Mouse (Mus musculus): Measurements from ENCODE around the gene Hist1h2aa.

Gene Hist1h2aa

GRCm38 (mm10) chr13:23934211-23934520 is at the start of gene Hist1h2aa:
Gene Hist1h2aa, plus strand, starts transcription at chr13:23934462.
- DNase-seq = no peak

GRCm38 (mm10) chr13:23885540-23885939 is 48.7 kb upstream of the Hist1h2aa start:
- peak; percentile 25 to 40 for DNase-seq

- no peak for DNase-seq
These were observed 47.1 kb upstream of the Hist1h2aa start for GRCm38 (mm10) chr13:23887026-23887725.

GRCm38 (mm10) chr13:23889011-23889605 is 45.2 kb upstream of the Hist1h2aa start:
- peak; percentile 13 to 31 for DNase-seq

DNA sequence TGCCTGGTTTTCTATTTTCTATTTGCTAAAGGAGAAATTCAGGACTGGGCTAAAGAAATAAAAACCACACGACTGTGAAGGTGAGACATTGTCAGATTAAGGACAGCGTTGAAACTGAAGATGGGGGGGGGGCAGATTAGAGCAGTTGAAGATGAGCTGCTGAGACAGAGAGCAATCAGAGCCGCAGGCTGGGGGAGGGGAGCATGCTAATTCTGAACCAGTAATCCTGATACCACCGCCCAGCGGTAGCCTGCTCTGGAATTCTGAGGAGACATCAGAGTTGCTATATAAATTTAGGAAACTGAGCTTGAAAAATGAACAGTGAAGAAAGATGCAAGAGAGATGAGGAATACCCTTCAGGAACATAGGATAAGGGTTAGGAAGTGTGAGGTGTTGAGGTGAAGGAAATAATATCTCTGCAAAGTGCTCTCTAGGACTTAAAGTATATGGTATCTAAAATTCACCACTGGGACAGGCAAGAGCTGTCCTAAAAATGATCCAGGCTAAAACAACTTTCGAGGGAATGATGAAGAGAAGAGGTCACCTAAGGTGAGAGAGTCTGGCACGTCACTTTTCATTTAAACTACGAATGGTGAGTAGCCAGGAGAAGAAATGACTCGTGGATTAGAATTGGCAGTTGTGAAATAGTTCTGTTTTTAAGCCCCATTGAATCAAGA is 41.5 kb upstream of the Hist1h2aa start:
- DNase-seq = no peak

DNA sequence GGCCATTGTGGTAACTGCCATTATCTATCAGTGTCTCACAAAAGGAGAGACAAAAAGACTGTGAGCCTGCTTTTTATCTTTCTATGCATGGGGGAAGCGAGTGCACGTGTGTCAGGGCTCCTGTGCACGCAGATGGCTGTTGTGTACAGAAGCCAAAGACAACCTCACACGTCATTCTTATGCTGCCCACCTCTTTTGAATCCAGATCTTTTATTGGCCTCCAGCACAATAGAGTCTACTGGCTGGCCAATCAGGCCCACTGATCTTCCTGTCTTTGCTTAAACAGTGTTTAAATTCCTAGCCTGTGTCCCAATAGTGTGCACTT is 41.0 kb upstream of the Hist1h2aa start:
- DNase-seq = no peak

GRCm38 (mm10) chr13:23898242-23898641 is 36.0 kb upstream of the Hist1h2aa start:
- peak; percentile 16 to 40 for DNase-seq

DNA sequence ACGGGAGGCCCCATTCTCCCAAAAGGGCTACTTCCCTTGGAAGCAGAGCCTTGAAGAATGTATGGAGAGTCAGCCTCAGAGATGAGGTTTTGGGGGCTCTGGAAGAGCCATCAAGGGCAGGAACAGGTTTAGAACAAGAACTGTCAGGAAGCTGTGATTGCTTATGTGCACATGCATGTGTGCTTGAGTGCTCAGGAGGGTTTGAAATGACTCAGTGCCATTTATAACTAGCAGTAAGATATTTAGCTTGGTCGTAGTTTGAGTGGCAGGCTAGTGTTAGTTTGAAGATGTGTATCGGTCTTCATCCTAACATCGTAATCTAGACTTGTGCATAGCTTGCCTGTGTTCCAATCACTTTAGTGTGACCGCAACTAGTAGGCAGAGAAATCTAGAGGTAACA is 27.4 kb upstream of the Hist1h2aa start:
- no peak for DNase-seq

- DNase-seq = no peak
These were observed 24.1 kb upstream of the Hist1h2aa start for GRCm38 (mm10) chr13:23910121-23910520.

DNA sequence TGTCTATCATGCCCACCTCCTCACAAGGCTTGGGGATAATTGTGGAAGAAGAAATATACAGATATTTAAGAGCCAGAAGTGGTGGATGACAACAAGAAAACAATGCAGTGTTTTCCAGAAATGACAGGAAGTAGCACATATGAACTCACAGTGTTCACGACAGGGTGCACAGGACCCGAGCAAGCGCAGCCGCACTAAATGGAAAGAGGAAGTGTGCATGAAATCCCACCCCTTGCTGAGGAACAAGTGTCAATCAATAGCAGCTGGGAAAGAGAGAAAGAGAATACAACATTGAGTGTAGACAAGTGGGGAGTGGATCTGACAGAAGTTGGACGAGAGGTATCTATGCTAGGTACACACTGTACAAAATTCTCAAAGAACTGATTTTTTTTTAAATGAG is 22.9 kb upstream of the Hist1h2aa start:
- DNase-seq = no peak

DNA sequence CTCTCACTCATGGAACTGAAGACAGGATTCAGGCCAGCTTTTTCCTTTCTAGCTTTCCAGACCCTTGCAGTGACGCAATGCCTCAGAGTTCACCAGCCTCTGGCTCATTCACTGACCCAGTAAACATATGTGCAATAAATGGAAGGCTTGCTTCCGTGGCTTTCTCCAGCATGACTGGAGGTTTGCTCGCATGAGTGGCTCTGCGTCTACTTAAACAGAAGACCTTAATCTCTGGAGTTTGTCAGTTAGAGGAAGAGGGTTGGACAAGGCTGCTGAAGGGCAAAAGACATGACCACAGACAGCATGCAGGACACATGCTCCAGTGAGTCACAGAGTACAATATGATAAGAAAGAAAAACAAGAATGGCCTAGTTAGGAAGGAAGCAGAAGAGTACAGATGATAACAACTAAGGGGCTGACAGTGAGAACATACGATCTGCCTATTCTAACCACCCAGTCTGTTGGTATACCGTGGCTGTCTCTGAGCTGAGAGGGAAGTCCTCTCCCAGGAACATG is 20.4 kb upstream of the Hist1h2aa start:
- DNase-seq = peak; percentile 46 to 59

DNA sequence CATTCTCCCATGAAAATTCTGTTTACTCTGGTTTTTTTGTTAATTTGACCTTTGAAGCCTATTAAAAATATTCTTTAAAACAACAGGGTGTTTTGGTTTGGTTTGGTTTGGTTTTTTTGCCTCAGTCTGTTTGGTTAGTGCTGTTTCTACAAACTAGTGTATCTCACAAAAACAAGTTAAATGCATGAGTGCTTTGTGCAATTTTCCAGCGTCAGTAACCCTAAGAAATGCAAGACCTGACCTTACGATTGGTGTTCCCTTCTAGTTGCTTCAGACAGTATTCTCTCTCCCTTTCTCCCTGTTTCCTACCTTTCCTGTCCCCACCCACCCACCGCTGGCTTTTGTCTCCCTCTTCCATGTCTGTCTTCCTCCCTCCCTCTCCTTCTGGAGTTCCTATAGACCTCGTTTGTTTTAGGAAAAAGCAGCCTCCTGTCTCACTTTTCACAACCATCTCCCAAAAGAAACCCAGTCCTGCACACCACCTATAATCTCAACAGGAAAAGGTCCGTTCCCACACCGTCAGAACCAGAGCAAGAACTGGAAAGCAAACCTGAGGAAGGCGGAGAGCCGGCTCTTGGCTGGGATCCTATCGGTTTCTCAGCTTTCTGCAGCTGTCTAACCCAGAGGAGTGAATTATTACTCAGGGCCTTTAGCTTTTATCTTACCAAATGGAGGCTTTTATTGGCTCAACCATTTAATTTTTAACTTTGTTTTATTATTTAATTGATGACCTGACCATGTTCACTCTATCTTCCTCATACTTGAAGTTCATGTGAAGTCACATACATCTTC is 19.7 kb upstream of the Hist1h2aa start, which contains the start of gene Slc17a4:
TSS of gene Slc17a4 (minus strand) at position 634 of the 792 bp plus-strand sequence.
- DNase-seq = peak; percentile 41 to 61

DNA sequence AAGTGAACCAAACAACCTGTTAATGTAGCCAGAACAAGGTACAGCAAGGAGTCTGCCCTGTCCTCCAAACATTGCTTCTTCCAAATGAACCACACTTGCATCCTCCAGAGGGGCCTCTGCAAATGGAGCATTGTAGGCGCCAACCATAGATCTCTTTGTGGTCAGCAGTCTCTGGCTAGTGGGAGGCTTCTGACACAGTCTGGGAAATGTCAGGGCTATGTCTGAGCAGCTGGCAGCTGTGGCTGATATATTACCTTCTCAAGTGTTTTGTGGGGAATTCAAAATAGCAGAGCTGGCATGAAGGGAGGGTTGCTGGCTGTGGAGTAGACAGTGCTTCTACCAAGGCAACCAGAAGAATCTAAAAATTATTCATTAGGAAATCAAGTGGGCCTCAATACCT is 18.1 kb upstream of the Hist1h2aa start:
- peak in 1 of 2 experiments; percentile 7 for DNase-seq

DNA sequence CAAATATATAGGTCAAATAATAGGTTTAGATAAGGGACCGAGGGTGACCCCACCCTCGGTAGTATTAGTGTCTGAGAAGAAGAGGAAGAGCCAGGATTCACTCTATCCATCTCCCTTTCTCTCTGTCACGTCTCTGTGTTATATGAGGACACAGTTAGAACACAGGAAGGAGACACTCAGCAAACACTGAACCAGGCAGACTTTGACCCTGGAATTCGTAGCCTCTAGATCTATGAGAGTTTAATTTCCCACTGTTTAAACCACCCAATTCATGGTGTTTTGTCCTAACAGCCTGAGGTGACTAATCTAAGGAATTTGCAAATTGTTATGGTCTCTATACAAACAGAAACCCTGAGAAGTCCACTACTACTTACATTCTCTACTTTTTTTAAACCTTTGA is 16.6 kb upstream of the Hist1h2aa start:
- no peak for DNase-seq

DNA sequence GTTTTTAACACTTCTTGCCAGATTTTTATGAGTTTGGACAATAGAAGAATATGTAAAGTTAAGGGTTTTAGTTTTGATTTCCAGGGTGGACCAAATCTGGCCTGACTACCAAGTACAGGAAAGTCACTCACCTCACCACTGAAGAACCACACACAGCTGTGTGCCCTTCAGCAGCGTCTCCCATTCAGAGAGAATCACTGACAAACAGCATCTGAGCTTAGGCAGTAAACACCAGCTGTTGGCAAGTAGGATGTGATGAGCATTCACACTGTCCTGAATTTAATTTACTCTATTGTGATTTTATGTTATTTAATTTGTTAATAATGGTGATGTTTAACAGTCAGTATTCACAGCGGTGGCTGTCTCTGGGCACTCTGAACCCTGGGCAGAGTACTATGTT is 8.5 kb upstream of the Hist1h2aa start:
- no peak for DNase-seq

DNA sequence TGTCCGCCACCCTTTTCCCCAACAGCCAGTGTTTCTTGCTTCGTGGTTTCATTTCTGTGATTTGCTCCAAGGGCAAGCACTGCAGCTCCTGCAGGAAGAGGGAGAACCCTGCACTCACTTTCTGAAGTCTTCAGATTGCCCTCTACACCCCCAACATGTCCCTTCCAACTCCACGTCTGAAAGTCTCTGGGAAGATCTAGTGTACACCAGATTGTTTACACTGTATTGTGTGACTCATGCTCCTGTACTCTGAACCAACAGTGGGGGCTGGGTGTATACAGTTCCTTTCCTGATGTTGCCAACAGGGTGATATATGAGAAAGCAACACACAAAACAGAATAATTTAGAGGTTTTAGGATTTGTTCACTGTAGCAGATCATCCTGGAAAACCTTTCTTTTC is 5.6 kb upstream of the Hist1h2aa start:
- DNase-seq = no peak

- no peak for DNase-seq
These were observed 3.8 kb upstream of the Hist1h2aa start for GRCm38 (mm10) chr13:23930461-23930860.

- no peak for DNase-seq
These were observed 3.4 kb upstream of the Hist1h2aa start for GRCm38 (mm10) chr13:23930904-23931303.

GRCm38 (mm10) chr13:23933421-23934210 is 646 bp upstream of the Hist1h2aa start, which contains the start of gene Hist1h2ba:
Gene Hist1h2ba, minus strand, starts transcription at chr13:23934156.
- no peak for DNase-seq

- DNase-seq = no peak
These were observed 4.4 kb downstream of the Hist1h2aa start for GRCm38 (mm10) chr13:23938699-23939098.

DNA sequence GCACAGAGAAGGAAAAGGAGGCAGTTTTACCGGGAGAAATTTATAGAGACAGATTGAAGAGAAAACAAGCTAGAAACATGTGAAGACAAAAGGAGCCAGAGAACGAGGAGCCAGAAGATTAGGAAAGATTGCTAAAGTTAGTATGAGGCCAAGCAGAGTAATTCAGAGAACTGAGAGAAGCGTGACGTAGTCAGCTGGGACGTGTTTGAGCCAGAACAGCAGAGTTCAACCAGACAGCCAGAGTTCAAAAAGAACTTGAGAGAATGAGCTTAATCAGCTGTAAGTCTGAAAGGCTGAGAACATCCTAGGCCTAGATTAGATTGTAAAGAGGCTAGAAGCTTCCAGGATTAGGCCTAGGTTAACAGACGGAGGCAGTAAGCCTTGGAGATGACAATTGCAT is 6.0 kb downstream of the Hist1h2aa start:
- DNase-seq = no peak

DNA sequence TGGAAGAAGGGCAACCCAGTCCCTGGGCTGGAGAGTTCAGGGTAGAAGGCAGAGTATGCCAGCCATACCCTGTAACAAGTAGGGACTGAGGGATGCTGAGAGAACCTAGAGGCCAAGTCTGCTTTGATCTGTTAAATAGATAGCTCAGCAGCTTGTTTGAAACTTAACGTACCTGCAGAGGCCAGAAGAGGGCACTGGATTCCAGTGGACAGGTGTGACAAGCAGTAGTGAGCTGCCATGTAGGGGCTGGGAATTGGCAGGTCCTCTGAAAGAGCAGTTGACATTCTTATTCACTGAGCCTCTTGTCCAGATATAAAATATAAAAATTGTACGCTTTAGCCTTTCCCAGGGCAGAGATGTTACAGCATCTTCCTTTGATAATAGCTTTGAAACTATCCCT is 8.6 kb downstream of the Hist1h2aa start:
- DNase-seq = peak in 1 of 2 experiments; percentile 17

Measured in kidney, postnatal 4 days (tissue).